ENCODE assay signal across 7 mouse cellular contexts in genomic region chr11:117394230-117395137, GRCm38 (mm10).
A peak's percentile ranks its signal among the peaks of the same experiment; 100 is the strongest.
DNase-seq lines count a peak whose midpoint lies in the region; ATAC-seq and TF ChIP-seq lines count a peak whose summit lies in the region.

No protein-coding gene starts in this region.

- DNase-seq in lung, adult 2 months, result no peak
- no peak for DNase-seq in intestine, embryonic 14.5 days (ENCODE audit: low spot score)
- peak; percentile 65 for DNase-seq in right cerebral cortex, postnatal 4 days
- no peak for DNase-seq in gastrocnemius, postnatal 4 days (ENCODE audit: low spot score in 2 of 2)

- H3K4me3 ChIP-seq in lung, embryonic 16.5 days (ENCODE audit: low read length), result peak overlapping the region; percentile 13; the same call in 1 of the 2 replicates
- no peak overlapping the region for H3K4me3 ChIP-seq in lung, adult 2 months (replicated peaks; ENCODE audit: extremely low read depth, low read depth, low read length)
- H3K4me3 ChIP-seq in embryonic facial prominence, embryonic 13.5 days, result peak overlapping the region; percentile 39
- peak overlapping the region; percentile 17; the same call in 1 of the 2 replicates for H3K4me3 ChIP-seq in intestine, embryonic 14.5 days (ENCODE audit: low read depth, low read length)
- peak overlapping the region; percentile 41 for H3K4me3 ChIP-seq in limb, embryonic 13.5 days

- 0 out of 2 replicates have a peak overlapping the region, but pooled peaks have one; percentile 0 for H3K9ac ChIP-seq in lung, embryonic 16.5 days (ENCODE audit: low read length)
- H3K9ac ChIP-seq in embryonic facial prominence, embryonic 13.5 days, result peak overlapping the region; percentile 62
- H3K9ac ChIP-seq in intestine, embryonic 14.5 days (ENCODE audit: low read length), result 0 out of 2 replicates have a peak overlapping the region, but pooled peaks have one; percentile 5
- peak overlapping the region; percentile 59 for H3K9ac ChIP-seq in limb, embryonic 13.5 days

- H3K4me1 ChIP-seq in lung, embryonic 16.5 days (replicated peaks; ENCODE audit: control insufficient read depth, insufficient read depth, low read length), result peaks cover 14% of the 10 kb centered on the region
- no peaks in the 10 kb centered on the region for H3K4me1 ChIP-seq in lung, adult 2 months (ENCODE audit: control insufficient read depth, insufficient read depth, low read length)
- peaks cover 39% of the 10 kb centered on the region for H3K4me1 ChIP-seq in embryonic facial prominence, embryonic 13.5 days
- H3K4me1 ChIP-seq in intestine, embryonic 14.5 days (replicated peaks; ENCODE audit: control insufficient read depth, insufficient read depth, low read length), result peaks cover 22% of the 10 kb centered on the region
- peaks cover 28% of the 10 kb centered on the region for H3K4me1 ChIP-seq in limb, embryonic 13.5 days

- no peak for TF ChIP-seq POLR2A in lung, adult 2 months (IDR thresholded peaks at IDR 0.05; ENCODE audit: borderline replicate concordance, extremely low read depth, low read depth, low read length)

- TF ChIP-seq CTCF in lung, adult 2 months (IDR thresholded peaks at IDR 0.05; ENCODE audit: insufficient read depth, low read length), result no peak

- ATAC-seq in lung, embryonic 16.5 days (ENCODE audit: low read depth), result no peak
- no peak for ATAC-seq in embryonic facial prominence, embryonic 13.5 days (ENCODE audit: insufficient number of reproducible peaks, insufficient read depth, low FRiP score, low TSS enrichment, low read depth)
- ATAC-seq in intestine, embryonic 14.5 days (replicated peaks; ENCODE audit: low FRiP score, low TSS enrichment, low read depth), result no peak
- ATAC-seq in limb, embryonic 13.5 days (ENCODE audit: low FRiP score, low read depth), result no peak

- WGBS in lung, embryonic 16.5 days, result 1% methylated on average over 34 of the region's 34 CpGs
- 4% methylated on average over 34 of the region's 34 CpGs for WGBS in lung, adult 2 months
- 1% methylated on average over 34 of the region's 34 CpGs for WGBS in embryonic facial prominence, embryonic 13.5 days
- WGBS in intestine, embryonic 14.5 days, result 2% methylated on average over 34 of the region's 34 CpGs
- under 1% methylated on average over 34 of the region's 34 CpGs for WGBS in limb, embryonic 13.5 days

- H3K27ac ChIP-seq in lung, embryonic 16.5 days (ENCODE audit: low read length), result no peak overlapping the region
- no peak overlapping the region for H3K27ac ChIP-seq in embryonic facial prominence, embryonic 13.5 days
- H3K27ac ChIP-seq in intestine, embryonic 14.5 days (ENCODE audit: low read depth), result no peak overlapping the region
- H3K27ac ChIP-seq in limb, embryonic 13.5 days, result no peak overlapping the region

- no peaks in the 10 kb centered on the region for H3K9me3 ChIP-seq in lung, embryonic 16.5 days (ENCODE audit: control insufficient read depth, low read length)
- H3K9me3 ChIP-seq in embryonic facial prominence, embryonic 13.5 days, result no peaks in the 10 kb centered on the region
- no peaks in the 10 kb centered on the region for H3K9me3 ChIP-seq in intestine, embryonic 14.5 days (ENCODE audit: control insufficient read depth, low read length)
- no peaks in the 10 kb centered on the region for H3K9me3 ChIP-seq in limb, embryonic 13.5 days

- peaks cover 28% of the 10 kb centered on the region for H3K27me3 ChIP-seq in lung, embryonic 16.5 days (ENCODE audit: control insufficient read depth, insufficient read depth, low read depth, low read length)
- H3K27me3 ChIP-seq in embryonic facial prominence, embryonic 13.5 days, result peaks cover 17% of the 10 kb centered on the region
- peaks cover 21% of the 10 kb centered on the region for H3K27me3 ChIP-seq in intestine, embryonic 14.5 days (replicated peaks; ENCODE audit: control insufficient read depth, insufficient read depth, low read length)
- H3K27me3 ChIP-seq in limb, embryonic 13.5 days, result peaks cover 62% of the 10 kb centered on the region

- H3K4me2 ChIP-seq in lung, embryonic 16.5 days (ENCODE audit: low read depth, low read length), result peak overlapping the region; percentile 22; the same call in 1 of the 2 replicates
- peak overlapping the region; percentile 75 for H3K4me2 ChIP-seq in embryonic facial prominence, embryonic 13.5 days
- peak overlapping the region; percentile 42 for H3K4me2 ChIP-seq in intestine, embryonic 14.5 days (ENCODE audit: low read length)
- H3K4me2 ChIP-seq in limb, embryonic 13.5 days (replicated peaks), result peak overlapping the region; percentile 69

- H3K36me3 ChIP-seq in lung, embryonic 16.5 days (ENCODE audit: control insufficient read depth, insufficient read depth, low read length), result no peaks in the 10 kb centered on the region
- no peaks in the 10 kb centered on the region for H3K36me3 ChIP-seq in embryonic facial prominence, embryonic 13.5 days
- no peaks in the 10 kb centered on the region for H3K36me3 ChIP-seq in intestine, embryonic 14.5 days (ENCODE audit: control insufficient read depth, insufficient read depth, low read length)
- H3K36me3 ChIP-seq in limb, embryonic 13.5 days, result no peaks in the 10 kb centered on the region

Comparison
In these comparisons a context has a peak if more than half of its experiments do, and no peak if none do; other contexts are left out.
1. H3K4me2 ChIP-seq: peak in every context shown above with its lines; median percentile 75 in embryonic facial prominence, embryonic 13.5 days; 69 in limb, embryonic 13.5 days; 42 in intestine, embryonic 14.5 days; 22 in lung, embryonic 16.5 days.
2. H3K9ac ChIP-seq: peak in every context shown above with its lines; median percentile 62 in embryonic facial prominence, embryonic 13.5 days; 59 in limb, embryonic 13.5 days; 5 in intestine, embryonic 14.5 days; 0 in lung, embryonic 16.5 days.